Mouse (Mus musculus): ENCODE data around the gene Rpsa. TPM values are rescaled to one million over a fixed set of nuclear protein-coding genes. Genes with fewer than 3 reads are reported as not detected.

Gene Rpsa
- 100 to 1,000 TPM in 10 of 26 experiments, 10 to 100 TPM in 16; 36.8 to 262 (median 89.7) TPM for total RNA-seq (2018; cell fraction: chromatin; rRNA removed)
- 100 to 1,000 TPM; 305 to 751 (median 504) TPM for total RNA-seq (2018; cell fraction: cytosol; rRNA removed)
- total RNA-seq (2018; cell fraction: nucleus; rRNA removed): 100 to 1,000 TPM in 25 of 26 experiments, 10 to 100 TPM in 1; 77.2 to 394 (median 158) TPM
- 581 to 998 TPM (median 592 TPM) in 3 replicates for polyA plus RNA-seq (2018)

DNA sequence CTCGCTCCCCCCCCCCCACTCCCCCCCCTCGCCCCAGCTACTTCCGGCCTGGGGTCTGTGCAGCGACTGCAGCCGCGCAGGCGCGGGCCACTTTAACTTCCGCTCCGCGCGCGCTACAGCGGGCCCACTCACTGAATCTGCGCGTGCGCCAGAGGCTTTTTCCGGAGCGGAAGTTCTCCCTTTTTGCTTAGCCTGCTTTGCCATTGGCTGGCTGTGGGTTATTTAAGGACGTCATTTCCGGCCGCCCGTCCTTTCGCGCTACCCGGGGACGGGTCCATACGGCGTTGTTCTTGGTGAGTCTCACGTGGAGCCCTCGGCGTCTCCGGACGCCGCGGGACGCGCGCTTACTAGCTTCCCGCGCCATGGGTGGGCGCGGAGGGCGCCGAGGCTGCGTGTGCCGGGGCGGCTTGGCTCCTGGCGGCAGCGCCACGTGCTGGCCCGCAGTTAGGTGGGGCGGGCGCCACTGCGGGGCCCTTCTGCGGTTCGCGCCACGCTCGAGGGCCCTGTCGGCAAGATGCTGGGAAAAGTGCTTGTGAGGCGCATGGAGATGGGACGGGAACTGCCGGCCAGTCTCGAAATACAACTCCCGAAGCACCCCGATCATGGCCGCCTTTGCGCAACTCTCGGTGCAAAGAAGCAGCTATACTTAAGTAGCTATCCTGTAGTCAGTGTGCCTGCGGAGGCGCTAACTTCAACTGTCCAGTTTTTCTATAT is at the start of gene Rpsa:
Rpsa (plus strand) TSS at position 152 of the 714 bp plus-strand sequence.
- H3K79me2 ChIP-seq (ENCODE audit: inconsistent target): peaks cover 17% of the 10 kb centered on the region
- whole genome bisulfite sequencing (ENCODE audit: missing documents): under 1% methylated on average over 59 of the region's 72 CpGs
- peak within 1 kb of the TSS; percentile 78 for H3K4me3 ChIP-seq (ENCODE audit: inconsistent target)
- peaks cover 39% of the 10 kb centered on the region for H3K36me3 ChIP-seq (ENCODE audit: inconsistent target)
- H3K27ac ChIP-seq: peak within 1 kb of the TSS; percentile 63

DNA sequence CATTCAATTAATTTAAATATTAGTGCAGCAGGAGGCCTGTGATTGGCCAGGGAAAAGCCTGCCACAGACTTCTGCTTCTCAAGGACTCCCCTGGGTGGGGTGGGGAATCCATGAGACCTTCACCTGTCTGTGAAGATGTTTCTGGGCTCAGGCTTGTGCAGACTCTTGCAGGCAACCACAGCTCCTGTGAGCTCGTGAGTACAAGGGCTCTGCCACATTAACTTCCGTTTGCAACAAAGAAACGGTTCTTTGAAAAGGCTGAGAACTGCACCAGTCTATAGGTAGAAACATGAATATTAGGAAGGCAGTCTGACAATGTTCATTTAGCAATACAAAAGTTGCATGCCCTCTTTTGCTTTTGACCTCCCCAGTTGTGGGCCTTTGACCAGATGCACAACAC is 49.2 kb upstream of the Rpsa start:
- no peak overlapping the region for H3K27ac ChIP-seq
- H3K4me3 ChIP-seq (ENCODE audit: inconsistent target): no peak overlapping the region
- H3K79me2 ChIP-seq (ENCODE audit: inconsistent target): no peaks in the 10 kb centered on the region
- H3K36me3 ChIP-seq (ENCODE audit: inconsistent target): no peaks in the 10 kb centered on the region
- WGBS (ENCODE audit: missing documents): 88% methylated on average over 3 of the region's 3 CpGs

DNA sequence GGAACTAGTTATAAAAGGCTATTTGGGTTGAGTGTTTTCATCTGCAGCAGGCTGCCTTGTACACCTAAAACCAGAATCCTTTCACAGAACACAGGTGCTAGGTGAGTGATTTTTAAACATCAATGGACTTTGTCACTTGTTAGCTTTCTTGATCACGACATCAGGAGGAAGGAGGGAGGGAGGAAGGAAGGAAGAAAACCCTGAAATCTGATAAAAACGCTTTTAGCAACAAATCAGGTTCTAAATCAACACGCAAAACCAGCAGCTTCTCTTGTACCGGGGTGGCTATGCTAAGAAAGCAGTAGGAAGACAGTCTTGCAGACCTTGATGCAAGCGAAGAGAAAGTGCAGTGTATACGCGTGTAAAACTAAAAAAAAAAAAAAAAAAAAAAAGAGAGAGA is 47.6 kb upstream of the Rpsa start:
- Histone ChIP-seq H3K36me3 (ENCODE audit: inconsistent target) (no peaks in the 10 kb centered on the region), H3K27ac (no peak overlapping the region), H3K79me2 (ENCODE audit: inconsistent target) (no peaks in the 10 kb centered on the region), H3K4me3 (ENCODE audit: inconsistent target) (no peak overlapping the region)
- 43% methylated on average over 5 of the region's 7 CpGs for WGBS (ENCODE audit: missing documents)

DNA sequence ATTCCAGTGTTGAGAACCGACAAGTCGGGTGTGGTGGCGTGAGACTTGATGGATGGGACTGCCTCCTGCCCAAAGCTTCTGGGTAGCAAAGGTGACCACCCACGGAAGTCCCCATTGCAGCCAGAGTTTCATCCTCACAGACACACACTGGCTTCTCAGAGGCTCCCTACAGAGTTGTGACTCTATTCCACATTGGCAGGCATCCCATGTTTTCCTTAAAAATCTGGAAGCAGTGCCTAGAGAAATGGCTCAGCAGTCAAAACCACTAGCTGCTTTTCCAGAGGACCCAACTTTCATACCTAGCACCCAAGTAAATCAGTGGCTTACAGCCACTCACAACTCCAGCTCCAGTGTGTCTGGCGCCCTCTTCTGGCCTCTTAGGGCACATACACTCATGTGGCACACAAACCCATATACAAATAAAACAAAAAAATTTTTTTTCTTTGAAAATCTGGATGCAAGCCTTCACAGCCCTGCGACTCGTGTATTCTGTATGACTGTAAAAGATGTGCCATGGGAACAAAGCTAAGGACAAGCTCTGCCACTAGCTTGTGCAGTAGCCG is 46.9 kb upstream of the Rpsa start:
- no peak overlapping the region for H3K27ac ChIP-seq
- no peak overlapping the region for H3K4me3 ChIP-seq (ENCODE audit: inconsistent target)
- H3K36me3 ChIP-seq (ENCODE audit: inconsistent target): no peaks in the 10 kb centered on the region
- H3K79me2 ChIP-seq (ENCODE audit: inconsistent target): no peaks in the 10 kb centered on the region
- whole genome bisulfite sequencing (ENCODE audit: missing documents): 87% methylated on average over 8 of the region's 8 CpGs

DNA sequence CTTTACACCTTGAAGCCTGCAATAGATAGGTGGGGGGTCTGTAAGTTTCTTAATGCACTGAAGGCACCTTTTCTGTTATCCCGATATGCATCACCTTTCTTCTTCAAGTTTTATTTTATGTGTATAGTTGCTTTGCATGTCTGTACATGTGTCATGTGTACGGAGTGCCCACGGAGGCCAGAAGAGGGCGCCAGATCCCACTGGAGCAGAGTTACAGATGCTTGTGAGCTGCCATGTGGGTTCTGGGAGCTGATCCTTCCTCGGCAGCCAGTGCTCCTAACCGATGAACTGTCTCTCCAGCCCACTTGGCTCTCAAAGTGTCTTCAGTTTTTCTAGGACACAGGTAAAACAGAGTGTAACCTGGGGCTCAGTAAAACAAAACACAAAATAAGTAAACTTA is 46.2 kb upstream of the Rpsa start:
- Histone ChIP-seq H3K4me3 (ENCODE audit: inconsistent target) (no peak overlapping the region), H3K27ac (no peak overlapping the region), H3K79me2 (ENCODE audit: inconsistent target) (no peaks in the 10 kb centered on the region), H3K36me3 (ENCODE audit: inconsistent target) (no peaks in the 10 kb centered on the region)
- WGBS (ENCODE audit: missing documents): 78% methylated on average over 6 of the region's 6 CpGs

DNA sequence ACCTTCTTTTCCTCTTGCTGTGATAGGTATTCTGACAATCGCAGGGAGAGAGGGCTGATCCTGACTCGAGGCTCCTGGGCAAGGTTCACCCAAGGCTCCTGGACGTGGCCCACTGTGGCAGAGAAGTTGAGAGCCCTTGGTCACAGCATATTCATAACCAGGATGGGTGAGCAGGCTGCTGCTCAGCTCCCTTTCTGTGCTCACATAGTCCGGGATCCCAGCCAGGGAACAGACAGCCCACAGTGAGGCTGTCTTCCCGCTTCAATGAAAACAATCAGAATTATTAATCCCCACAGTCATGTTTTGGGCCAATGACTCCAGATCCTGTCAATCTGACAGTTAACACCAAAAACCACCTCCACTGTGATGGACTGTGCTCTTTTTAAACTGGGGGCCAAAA is 45.5 kb upstream of the Rpsa start:
- Histone ChIP-seq H3K4me3 (ENCODE audit: inconsistent target) (no peak overlapping the region), H3K27ac (no peak overlapping the region), H3K79me2 (ENCODE audit: inconsistent target) (no peaks in the 10 kb centered on the region), H3K36me3 (ENCODE audit: inconsistent target) (no peaks in the 10 kb centered on the region)
- 96% methylated on average over 5 of the region's 5 CpGs for WGBS (ENCODE audit: missing documents)

DNA sequence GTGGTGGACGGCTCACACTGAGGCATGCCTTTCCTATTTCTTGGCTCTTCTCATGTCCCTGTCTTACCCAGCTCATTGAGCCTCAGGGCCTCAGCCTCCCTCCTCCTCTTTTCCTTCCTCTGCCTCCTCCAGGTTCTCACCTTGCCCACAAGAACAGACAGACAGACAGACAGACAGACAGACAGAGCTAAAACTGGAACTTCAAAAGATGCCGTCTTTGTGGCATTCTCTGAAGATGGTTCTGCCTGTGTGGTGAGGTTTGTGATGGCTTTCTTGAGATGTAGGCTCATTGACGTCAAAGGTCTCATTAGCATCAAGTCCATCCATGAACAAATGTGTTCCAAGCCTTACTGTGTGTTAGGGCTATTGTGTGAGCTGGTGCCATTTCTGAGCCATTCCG is 44.8 kb upstream of the Rpsa start:
- Histone ChIP-seq H3K4me3 (ENCODE audit: inconsistent target) (no peak overlapping the region), H3K79me2 (ENCODE audit: inconsistent target) (no peaks in the 10 kb centered on the region), H3K27ac (no peak overlapping the region), H3K36me3 (ENCODE audit: inconsistent target) (no peaks in the 10 kb centered on the region)
- WGBS (ENCODE audit: missing documents): 87% methylated on average over 4 of the region's 4 CpGs

DNA sequence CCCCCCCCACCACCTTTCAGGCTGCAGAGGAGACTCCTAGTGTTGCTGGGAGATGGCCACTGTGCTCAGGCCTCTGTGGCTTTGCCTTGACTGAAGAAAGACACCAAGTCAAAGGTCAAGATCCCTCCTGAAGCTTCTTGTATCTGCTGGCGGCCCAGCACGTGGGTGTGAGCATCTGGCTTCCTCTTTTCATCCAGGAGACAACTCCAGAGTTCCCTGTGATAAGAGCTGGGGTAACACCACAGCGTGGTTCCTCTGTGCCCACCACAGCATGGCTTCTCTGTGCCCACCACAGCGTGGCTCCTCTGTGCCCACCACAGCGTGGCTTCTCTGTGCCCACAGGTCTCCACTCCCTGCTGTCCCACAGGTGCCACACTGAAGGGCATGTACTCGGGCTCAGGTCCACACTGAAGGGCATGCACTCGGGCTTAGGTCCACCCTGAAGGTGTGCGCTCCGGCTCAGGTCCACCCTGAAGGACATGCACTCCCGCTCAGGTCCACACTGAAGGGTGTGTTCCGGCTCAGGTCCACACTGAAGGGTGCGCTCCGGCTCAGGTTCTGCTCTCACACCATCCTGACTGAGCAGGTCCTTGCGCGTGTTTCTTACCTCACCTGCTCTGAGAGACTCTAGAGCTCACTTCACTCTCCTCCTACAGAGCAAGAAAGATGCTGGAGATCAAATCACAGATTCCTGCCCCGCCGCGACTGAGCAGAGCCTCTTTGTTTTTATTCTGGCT is 44.2 kb upstream of the Rpsa start:
- Histone ChIP-seq H3K79me2 (ENCODE audit: inconsistent target) (no peaks in the 10 kb centered on the region), H3K4me3 (ENCODE audit: inconsistent target) (no peak overlapping the region), H3K27ac (no peak overlapping the region), H3K36me3 (ENCODE audit: inconsistent target) (no peaks in the 10 kb centered on the region)
- WGBS (ENCODE audit: missing documents): 69% methylated on average over 18 of the region's 18 CpGs

DNA sequence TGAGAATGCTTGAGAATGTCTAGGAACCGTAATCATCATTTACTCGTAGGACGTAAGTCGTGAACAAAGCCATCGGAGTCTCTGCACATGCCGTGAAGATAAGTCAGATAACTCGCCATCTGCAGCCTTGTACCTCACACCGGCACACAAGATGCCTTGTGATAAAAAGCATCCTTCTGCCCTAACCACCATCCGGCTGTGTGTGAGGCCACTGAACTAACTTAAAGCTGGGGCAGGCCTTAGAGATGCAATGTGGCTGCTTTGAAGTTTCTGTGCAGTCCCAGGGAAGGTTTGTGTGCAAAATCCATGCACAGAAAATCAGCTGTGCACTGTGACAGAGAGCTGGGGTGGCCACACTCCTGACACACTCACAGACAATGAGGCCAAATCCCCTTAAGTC is 43.1 kb upstream of the Rpsa start:
- WGBS (ENCODE audit: missing documents): 95% methylated on average over 9 of the region's 9 CpGs
- no peak overlapping the region for H3K27ac ChIP-seq
- H3K4me3 ChIP-seq (ENCODE audit: inconsistent target): no peak overlapping the region
- H3K36me3 ChIP-seq (ENCODE audit: inconsistent target): no peaks in the 10 kb centered on the region
- H3K79me2 ChIP-seq (ENCODE audit: inconsistent target): no peaks in the 10 kb centered on the region

DNA sequence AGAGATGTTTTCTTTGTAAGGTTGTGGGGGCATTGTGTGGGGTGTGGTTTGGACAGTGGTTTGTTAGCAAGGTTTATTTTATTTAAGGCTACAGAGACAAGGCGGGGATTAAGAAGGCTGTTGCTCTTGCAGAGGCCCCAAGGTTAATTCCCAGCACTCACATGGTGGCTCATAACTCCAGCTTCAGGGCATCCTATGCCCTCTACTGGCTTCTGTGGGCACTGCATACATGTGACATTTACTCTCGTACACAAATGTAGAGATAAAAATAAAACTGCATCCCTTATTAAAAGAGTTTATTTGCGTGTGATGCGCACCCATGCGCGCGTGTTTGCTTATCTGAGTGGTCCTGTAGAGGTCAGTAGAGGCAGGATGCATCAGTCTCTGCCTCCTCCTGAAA is 38.4 kb upstream of the Rpsa start:
- H3K27ac ChIP-seq: no peak overlapping the region
- no peak overlapping the region for H3K4me3 ChIP-seq (ENCODE audit: inconsistent target)
- H3K79me2 ChIP-seq (ENCODE audit: inconsistent target): no peaks in the 10 kb centered on the region
- no peaks in the 10 kb centered on the region for H3K36me3 ChIP-seq (ENCODE audit: inconsistent target)
- WGBS (ENCODE audit: missing documents): 93% methylated on average over 7 of the region's 7 CpGs

DNA sequence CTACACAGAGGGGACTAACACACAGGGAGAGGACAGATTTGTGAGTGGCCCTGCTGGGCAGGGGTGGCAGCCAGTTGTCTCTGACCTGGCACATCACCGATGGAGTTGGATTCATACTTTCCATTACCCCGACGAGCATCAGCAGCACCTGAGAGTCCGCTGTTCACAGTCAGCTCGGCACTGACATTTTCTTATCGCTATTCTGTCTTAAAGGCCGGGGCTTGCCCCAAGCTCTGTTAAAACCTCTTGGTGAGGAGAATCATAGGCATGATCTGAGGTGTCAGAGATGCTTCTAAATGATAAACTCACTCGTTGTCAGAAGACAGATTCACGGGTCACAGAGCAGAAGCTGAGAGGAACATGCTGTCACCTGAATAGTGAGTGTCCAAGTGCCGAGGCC is 36.4 kb upstream of the Rpsa start:
- H3K4me3 ChIP-seq (ENCODE audit: inconsistent target): no peak overlapping the region
- H3K79me2 ChIP-seq (ENCODE audit: inconsistent target): no peaks in the 10 kb centered on the region
- H3K27ac ChIP-seq: no peak overlapping the region
- no peaks in the 10 kb centered on the region for H3K36me3 ChIP-seq (ENCODE audit: inconsistent target)
- 89% methylated on average over 5 of the region's 10 CpGs for WGBS (ENCODE audit: missing documents)

DNA sequence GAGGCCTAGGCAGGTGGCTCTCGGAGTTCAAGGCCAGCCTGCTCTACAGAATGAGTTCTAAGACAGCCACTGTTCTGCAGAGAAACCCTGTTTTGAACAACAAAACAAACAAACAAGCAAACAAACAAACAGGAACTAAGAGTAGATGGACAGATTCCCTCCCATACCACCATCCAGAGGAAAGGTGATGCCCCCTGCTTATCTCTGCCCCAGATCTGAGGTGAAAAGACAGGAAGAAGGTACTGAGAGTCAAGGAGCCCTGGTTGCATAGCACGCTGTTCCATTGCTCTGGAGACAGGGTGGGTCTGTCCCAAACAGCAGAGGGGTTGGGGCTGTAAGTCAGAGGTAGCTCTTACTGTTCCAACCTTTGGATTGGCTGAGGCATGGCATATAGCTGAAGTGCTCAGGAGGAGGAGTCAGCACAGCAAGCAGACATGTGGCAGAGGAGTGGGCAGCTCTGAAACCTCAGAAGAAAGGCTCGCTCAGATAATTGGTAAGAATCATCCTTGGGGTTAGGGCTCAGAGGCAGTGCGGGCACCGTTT is 35.7 kb upstream of the Rpsa start, which contains the start of gene Ccr8:
Ccr8 (plus strand) TSS at position 419 of the 543 bp plus-strand sequence.
- H3K4me3 ChIP-seq (ENCODE audit: inconsistent target): no peak within 1 kb of the TSS
- 89% methylated on average over 5 of the region's 5 CpGs for WGBS (ENCODE audit: missing documents)
- H3K36me3 ChIP-seq (ENCODE audit: inconsistent target): no peaks in the 10 kb centered on the region
- no peaks in the 10 kb centered on the region for H3K79me2 ChIP-seq (ENCODE audit: inconsistent target)
- no peak within 1 kb of the TSS for H3K27ac ChIP-seq

DNA sequence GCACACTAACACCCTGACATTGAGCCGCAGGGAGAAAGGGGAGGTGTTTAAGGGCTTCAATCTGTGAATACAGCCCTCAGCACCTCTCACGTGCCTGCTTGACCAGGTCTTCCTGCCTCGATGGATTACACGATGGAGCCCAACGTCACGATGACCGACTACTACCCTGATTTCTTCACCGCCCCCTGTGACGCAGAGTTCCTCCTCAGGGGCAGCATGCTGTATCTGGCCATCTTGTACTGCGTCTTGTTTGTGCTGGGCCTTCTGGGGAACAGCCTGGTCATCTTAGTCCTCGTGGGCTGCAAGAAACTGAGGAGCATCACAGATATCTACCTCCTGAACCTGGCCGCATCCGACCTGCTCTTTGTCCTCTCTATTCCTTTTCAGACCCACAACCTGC is 33.8 kb upstream of the Rpsa start:
- Histone ChIP-seq H3K4me3 (ENCODE audit: inconsistent target) (no peak overlapping the region), H3K27ac (no peak overlapping the region), H3K36me3 (ENCODE audit: inconsistent target) (no peaks in the 10 kb centered on the region), H3K79me2 (ENCODE audit: inconsistent target) (no peaks in the 10 kb centered on the region)
- 90% methylated on average over 10 of the region's 13 CpGs for WGBS (ENCODE audit: missing documents)

DNA sequence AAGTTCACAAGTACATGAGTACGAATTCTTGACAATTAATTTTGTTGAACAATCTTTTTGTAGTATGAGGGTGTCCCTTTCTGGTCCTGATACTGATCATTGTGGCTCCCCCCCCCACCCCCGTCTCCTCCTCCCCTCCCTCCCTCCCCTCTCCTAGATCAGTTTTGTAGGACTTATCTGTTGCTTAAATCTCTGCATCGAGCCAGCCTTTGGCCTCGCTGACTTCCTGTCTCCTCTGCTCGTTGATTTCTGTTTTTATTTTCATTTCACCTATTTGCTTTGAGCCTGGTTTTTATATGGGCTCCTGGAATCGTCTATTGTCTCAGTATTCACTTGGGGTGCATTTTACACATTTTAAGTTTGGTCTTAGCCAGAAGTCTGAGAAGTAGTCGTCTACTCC is 31.6 kb upstream of the Rpsa start:
- H3K4me3 ChIP-seq (ENCODE audit: inconsistent target): no peak overlapping the region
- H3K79me2 ChIP-seq (ENCODE audit: inconsistent target): no peaks in the 10 kb centered on the region
- no peaks in the 10 kb centered on the region for H3K36me3 ChIP-seq (ENCODE audit: inconsistent target)
- WGBS (ENCODE audit: missing documents): 20% methylated on average over 6 of the region's 7 CpGs
- H3K27ac ChIP-seq: no peak overlapping the region

DNA sequence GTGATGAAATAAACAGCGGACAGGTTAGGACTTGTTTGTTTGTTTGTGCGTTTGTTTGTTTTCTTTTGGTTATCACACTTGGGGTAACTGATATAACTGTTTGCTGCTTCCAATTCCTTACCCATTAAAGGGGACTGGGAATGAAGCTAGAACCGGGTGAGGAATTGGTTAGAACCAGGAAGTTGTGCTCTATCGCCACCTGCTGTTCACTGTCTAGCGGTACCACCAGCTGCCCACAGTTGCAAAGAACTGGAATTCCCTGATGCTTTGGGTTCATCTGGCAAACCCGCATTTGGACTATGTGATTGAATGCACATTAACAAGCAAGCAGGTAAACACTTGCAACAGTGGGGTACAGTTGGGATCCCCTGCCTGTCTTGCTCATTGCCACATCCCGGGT is 28.8 kb upstream of the Rpsa start:
- Histone ChIP-seq H3K27ac (no peak overlapping the region), H3K36me3 (ENCODE audit: inconsistent target) (no peaks in the 10 kb centered on the region), H3K4me3 (ENCODE audit: inconsistent target) (no peak overlapping the region), H3K79me2 (ENCODE audit: inconsistent target) (no peaks in the 10 kb centered on the region)
- WGBS (ENCODE audit: missing documents): 23% methylated on average over 7 of the region's 7 CpGs
